Mouse (Mus musculus) left cerebral cortex, postnatal 36 days (tissue): ENCODE measurements at regions not wholly inside any gene's neighbourhood (a gene's known extent, or its start where the extent isn't known, plus 50 kb on each side); places are given as distances from the start of the nearest gene placed in this dataset.
A peak's percentile ranks its signal among the peaks of the same experiment; 100 is the strongest.

Source experiments
- DNase-seq, 2 experiments: peaks; one replicate each; pipeline ENCODE4 v3.0.0; 2021 to 2022; ENCODE audit warnings: low spot score in 2 of 2, mixed read lengths in 1 of 2
- intact Hi-C: fragments of 180-260 bp; cut with DNase I; formaldehyde crosslinking; loops from one replicate; pipeline ENCODE4 v1.15.1; 2025

GRCm38 (mm10) chr2:159290081-159290480 lies 495.5 kb downstream of the Dhx35 start:
- intact Hi-C loops = no loop called here
- DNase-seq = no peak

GRCm38 (mm10) chr2:159307001-159307400 lies 512.4 kb downstream of the Dhx35 start:
- DNase-seq = no peak
- intact Hi-C loops = no loop called here

DNA sequence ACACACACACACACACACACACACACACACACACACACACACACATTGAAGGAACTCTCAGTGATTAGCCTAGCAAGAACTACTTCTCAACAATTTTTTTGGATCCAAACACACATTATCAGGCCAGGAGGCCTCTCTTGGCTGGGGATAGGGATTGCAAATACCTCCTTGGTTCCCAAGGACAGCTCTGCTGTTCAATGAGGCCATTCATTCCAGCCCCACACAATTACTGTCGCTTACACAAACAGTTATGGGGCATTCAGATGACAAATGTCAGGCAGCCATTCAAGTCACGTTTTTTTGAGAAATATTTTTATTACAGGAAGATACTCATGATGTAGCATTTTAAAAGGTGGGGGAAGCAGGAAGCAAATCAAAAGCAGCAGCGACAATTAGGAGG lies 540.1 kb downstream of the Dhx35 start:
- no peak for DNase-seq
- intact Hi-C loops = no loop called here

DNA sequence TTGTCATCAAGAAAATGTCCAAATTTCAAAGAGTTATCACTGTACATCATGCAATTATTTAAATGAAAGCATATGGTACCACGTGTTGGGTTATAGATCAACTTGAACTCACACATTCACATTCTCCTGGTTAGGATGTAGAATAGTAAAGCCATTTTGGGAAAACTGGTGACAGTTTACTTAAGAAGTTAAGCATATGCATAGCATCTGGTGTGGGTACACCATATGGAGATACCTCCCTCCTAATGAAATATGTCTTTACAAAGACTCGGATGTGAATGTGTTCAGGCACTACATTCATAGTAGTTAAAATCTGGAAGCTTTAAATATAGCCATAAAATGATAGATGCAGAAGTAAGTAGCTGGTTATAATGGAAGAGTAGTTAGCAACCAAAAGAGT lies 542.0 kb downstream of the Dhx35 start:
- no peak for DNase-seq
- intact Hi-C loops = no loop called here

GRCm38 (mm10) chr2:159343624-159344560 lies 549.3 kb downstream of the Dhx35 start:
- intact Hi-C loops = no loop called here

GRCm38 (mm10) chr2:159354247-159354646 lies 559.6 kb downstream of the Dhx35 start:
- intact Hi-C loops = no loop called here
- DNase-seq = no peak

More at GRCm38 (mm10) chr2:159343624-159344560, 549.3 kb downstream of the Dhx35 start:
- no peak for DNase-seq

DNA sequence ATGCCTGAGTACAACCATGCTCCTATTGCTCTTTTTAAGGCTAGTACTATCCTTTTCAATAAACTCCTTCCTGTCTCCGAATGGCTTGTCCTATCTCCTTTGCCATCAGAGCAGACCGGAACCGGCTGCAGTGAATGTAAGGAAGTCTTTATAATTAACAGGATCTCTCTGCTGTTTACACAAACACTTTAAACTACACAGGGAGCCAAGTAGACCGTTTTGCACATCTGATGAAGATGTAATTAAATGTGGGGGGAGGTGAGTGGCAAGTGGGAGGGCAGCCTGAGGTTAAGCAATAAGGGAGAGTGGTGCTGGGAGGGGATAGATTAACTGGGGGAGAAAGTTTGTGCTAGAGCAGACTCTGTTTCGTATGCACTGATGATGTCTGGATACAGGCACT lies 561.9 kb downstream of the Dhx35 start:
- intact Hi-C loops = no loop called here
- no peak for DNase-seq

DNA sequence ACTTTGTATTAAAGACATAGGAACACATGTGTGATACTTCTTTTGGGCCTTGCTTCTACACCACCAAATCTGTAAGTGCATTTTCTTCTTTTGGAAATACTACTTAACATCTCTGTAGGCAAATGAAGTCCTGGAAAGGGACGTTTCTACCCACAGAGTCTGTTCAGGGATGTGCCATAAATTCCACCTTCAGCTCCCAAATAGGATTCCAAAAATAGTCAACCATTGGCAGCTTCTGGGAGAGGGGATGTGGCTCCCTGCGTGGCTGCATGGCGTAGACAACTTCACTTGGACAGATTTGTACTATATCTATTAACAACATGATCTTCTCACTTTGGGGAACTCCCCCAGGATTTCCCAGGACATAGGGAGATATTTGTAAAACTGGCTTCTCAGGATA lies 566.8 kb downstream of the Dhx35 start:
- intact Hi-C loops = no loop called here
- DNase-seq = peak in 1 of 2 experiments; percentile 7

DNA sequence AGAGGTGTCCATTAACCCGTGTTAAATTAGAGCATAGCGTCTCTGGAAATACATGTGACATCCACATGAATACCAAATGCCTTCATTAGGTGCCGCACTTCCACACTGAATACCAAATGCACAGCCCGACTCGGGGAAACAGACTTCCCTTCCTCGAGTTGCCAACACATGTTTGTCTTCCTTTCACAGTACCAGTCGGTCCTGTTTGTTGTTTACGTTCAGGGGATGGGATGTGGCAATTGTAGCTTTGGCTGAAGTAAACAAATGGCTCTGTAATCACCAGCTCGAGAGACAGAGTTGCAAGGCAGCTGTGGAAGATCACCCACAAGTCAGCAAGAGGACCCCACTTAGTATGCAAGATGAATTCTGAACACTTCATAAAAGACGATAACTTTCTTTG lies 598.3 kb downstream of the Dhx35 start:
- no peak for DNase-seq
- intact Hi-C loops = no loop called here

DNA sequence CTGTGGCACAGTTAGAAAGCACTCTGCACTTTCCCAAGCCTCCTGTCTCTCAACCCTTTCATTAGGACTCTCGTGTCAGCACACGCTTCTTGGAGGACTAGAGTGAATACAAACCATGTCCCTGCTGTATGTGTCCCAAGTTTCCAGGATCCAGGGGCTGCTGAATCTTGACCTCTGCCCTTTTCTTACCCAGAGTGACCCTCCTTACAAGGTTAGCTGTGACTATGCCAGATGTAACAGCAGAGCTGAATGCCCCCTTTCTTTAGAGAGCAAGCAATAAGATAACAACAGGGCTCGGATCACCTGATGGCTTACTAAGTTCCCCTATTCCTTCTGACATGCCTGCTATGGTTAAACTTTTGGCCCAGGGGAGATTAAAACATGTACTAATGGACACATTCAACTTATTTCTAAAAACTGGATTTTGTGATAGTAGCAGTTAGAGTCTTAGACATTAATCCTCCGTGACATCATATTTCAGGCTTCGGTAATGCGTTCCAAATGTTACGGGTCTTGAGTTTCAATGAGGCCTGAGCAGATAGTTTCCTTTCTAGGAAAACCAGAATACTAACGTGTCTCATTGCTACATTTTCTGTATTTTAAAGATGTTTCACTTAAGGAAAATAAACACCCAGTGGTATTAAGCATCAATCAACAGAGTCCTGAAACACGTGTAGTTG lies 607.0 kb downstream of the Dhx35 start:
- DNase-seq = no peak
- intact Hi-C loops = no loop called here

DNA sequence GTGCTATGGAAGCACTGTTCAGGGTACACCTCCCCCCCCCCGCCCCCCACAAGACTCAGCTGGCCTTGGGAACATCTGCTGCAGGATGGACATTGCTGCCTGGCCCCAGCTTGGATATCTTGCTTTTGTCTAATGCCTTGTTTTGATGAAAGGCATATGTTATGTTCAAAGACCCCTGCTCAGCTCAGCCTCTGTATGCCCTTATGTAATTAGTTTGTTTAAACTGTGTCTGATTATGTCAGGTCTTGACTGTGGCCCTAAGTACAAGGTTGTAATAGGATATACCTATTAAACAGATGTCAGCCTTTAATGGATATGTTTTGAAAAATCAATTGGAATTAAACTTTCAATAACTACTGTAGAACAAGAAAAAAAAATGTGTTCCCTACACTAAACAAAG lies 610.3 kb downstream of the Dhx35 start:
- no peak for DNase-seq
- intact Hi-C loops = no loop called here

GRCm38 (mm10) chr2:159414599-159414998 lies 620.0 kb downstream of the Dhx35 start:
- DNase-seq = no peak
- intact Hi-C loops = no loop called here

DNA sequence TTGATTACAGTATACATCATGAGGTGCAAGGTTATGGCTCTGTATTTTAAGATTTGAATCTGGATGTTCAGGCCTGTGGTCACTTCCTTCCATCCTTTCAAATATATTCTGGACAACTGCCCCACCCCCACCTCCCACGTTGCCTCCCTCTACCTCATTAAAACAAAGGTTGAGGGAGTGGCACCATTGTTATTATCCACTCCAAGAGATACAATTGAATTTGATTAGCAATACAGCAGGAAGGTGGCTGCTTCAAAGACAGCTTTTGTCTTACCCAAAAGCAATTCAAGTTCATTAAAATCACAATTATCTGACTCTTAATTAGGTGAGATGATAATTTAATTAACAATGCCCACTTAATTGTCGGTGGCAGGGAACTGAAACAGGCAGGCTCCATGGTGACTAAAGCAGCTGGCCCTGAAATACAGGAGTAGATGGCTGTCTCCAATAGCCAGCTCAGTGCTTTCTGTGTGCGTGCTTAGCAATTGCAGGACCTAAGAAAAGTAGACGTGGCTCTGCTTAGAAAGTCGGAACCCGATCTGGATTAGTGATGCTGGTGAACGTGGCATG lies 623.8 kb downstream of the Dhx35 start:
- intact Hi-C loops = no loop called here
- no peak for DNase-seq

DNA sequence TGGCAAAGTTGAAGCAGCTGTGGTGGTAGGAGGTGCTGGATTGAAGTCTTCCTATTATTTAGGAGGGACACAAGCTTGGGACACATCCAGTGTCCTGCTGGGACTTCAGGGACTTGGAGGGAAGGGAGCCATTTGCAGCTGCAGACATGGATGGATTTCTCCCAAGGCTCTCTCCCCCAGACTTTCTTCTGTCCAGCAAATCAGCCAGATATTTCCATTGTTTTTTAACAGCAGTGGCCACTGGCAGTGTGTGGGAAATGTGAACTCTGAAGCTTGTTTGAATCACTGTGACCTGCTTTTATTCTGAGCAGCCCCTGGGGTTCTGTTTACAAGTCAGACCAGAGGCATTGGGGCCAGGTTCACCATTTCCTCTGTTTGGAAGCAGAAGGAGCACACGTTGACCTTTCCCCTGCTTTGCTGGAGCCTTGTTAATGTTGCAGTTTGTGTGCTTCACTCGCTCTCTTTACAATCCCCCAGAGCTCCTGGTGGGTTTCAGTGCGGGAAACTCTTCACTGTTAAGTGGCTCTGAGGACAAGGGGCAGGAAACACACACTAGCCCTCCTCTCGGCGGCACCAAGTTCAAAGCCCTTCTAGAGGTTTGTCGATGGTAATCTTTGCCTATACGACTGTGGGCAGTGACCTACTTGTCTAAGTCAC lies 627.8 kb downstream of the Dhx35 start:
- intact Hi-C loops = no loop called here
- DNase-seq = no peak

- intact Hi-C loops = no loop called here
- no peak for DNase-seq
These were observed 633.6 kb downstream of the Dhx35 start for GRCm38 (mm10) chr2:159428201-159428600.

DNA sequence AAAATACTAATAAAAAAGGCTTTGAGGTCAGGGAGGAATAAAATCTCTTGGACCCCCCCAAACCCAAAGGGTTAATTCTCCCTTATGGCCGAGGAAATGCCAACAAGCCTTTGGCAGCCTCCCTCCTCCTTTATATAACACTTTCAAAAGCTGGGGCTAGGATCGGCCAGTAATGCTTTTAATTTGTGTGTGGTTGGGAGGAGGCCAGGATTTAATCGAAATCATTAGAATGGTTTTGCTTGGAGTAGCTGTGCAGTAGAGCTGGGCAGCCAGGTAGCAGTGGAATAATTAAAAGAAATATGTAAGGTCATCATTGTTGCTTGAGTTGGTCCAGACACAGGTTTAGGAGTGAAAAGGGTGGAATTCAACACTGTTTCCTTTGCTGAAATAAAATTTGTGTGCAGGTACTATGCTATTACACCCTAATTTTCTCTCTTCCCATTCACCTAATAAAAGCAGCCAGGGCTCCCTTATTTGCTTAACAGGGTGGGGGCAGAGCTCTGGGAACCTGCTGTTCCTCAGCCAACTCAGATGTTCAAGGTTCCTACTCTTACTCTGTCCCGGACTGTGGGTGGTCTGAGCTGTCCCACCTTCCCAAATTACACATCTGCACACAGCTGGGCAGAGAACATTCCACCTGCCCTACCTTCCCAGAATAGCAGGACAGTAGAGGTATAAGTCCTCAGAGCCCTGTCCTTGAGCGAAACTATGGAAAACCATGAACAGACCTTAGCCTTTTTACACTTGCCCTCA lies 636.1 kb downstream of the Dhx35 start:
- no peak for DNase-seq
- intact Hi-C loops = no loop called here

- no peak for DNase-seq
- intact Hi-C loops = no loop called here
These were observed 644.4 kb downstream of the Dhx35 start for GRCm38 (mm10) chr2:159438961-159439360.

DNA sequence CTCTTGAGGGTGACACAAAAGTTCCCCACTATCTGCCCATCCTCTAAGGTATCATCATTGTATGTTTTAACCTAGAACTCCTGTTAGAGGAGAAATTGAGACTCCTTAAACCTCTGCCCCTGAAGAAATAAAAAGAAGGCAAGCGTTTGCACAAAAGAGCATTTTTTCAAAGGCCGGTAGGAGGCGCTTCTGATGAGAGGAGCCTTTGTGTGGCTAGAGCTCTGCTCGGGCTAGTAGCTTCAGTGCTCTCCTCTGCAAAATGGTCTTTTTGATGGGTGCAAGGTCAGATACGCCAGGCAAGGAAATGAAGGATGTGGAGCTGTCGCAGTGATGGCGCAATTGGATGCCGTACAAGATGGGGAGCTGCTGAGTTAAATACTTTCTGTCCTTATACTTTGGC lies 649.0 kb downstream of the Dhx35 start:
- DNase-seq = peak; percentile 7 to 11
- intact Hi-C loops = no loop called here

GRCm38 (mm10) chr2:159446434-159446833 lies 651.8 kb downstream of the Dhx35 start:
- no peak for DNase-seq
- intact Hi-C loops = no loop called here

DNA sequence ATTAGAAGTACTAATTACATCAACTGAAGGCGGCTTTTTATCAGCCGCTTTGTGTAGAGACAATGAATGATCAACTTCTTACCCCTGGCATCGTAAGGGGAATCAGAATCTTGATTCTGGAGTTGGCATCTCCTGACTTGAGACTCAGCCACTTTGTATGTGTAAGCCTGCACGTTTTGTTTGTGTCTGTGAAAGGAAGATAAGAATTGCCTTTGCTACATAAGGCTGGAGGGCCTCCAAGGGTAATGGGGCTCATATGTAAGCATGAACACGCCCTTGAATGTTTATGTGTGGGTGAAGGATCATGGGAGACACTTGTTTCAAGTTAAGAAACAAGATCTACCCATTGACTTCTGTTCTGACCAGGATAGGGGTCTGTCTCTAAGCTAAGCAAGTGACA lies 652.3 kb downstream of the Dhx35 start:
- DNase-seq = no peak
- intact Hi-C loops = no loop called here
